Mouse (Mus musculus) embryonic fibroblast, embryonic 13.5 days (primary cell): ENCODE measurements around the gene Ttbk1.

Experiments
- CTCF ChIP-seq: IDR thresholded peaks from 2 replicates; pipeline ENCODE4 v1.5.1; 2011; ENCODE audit warnings: mild to moderate bottlenecking, control low read depth, low read length, moderate library complexity, borderline replicate concordance; ENCODE audit not compliant: insufficient read depth
- POLR2A ChIP-seq: IDR thresholded peaks from 2 replicates; pipeline ENCODE4 v1.6.1; 2011; ENCODE audit warnings: low read depth, mild to moderate bottlenecking, control low read depth, low read length, moderate library complexity

GRCm38 (mm10) chr17:46502775-46503174, 15.3 kb upstream of the Ttbk1 start:
- TF ChIP-seq CTCF = no peak
- TF ChIP-seq POLR2A = no peak
